Mouse (Mus musculus): ENCODE data around the gene Krt18. TPM values are rescaled to one million over a fixed set of nuclear protein-coding genes. Genes with fewer than 3 reads are reported as not detected.

The Krt18 gene
- polyA plus RNA-seq, 1 experiment from 2014 or later = 164 TPM

- Histone ChIP-seq H3K4me1 (ENCODE audit: control insufficient read depth, insufficient read depth, low read length) (0 out of 2 replicates have a peak, but pooled peaks cover 2% of the 10 kb centered on the region), H3K4me2 (replicated peaks; ENCODE audit: low read depth, low read length) (no peak overlapping the region), H3K4me3 (ENCODE audit: low read length) (no peak overlapping the region), H3K9ac (ENCODE audit: low read depth, low read length) (no peak overlapping the region), H3K27ac (ENCODE audit: low read depth, low read length) (peak overlapping the region; percentile 37; the same call in 1 of the 2 replicates), H3K9me3 (ENCODE audit: control insufficient read depth, low read length) (no peaks in the 10 kb centered on the region), H3K36me3 (ENCODE audit: control insufficient read depth, insufficient read depth, low read length) (no peaks in the 10 kb centered on the region), H3K27me3 (ENCODE audit: control insufficient read depth, insufficient read depth, low read length) (peaks cover 28% of the 10 kb centered on the region)
- ATAC-seq (ENCODE audit: low FRiP score, low TSS enrichment) = no peak
- 20% methylated on average over 11 of the region's 11 CpGs for WGBS
Measured at GRCm38 (mm10) chr15:102006317-102006716, 21.7 kb upstream of the Krt18 start.

- Histone ChIP-seq H3K4me1 (ENCODE audit: control insufficient read depth, insufficient read depth, low read length) (0 out of 2 replicates have a peak, but pooled peaks cover 2% of the 10 kb centered on the region), H3K9me3 (ENCODE audit: control insufficient read depth, low read length) (no peaks in the 10 kb centered on the region), H3K27me3 (ENCODE audit: control insufficient read depth, insufficient read depth, low read length) (peaks cover 25% of the 10 kb centered on the region), H3K4me2 (replicated peaks; ENCODE audit: low read depth, low read length) (no peak overlapping the region), H3K9ac (ENCODE audit: low read depth, low read length) (no peak overlapping the region; the same call in 1 of the 2 replicates), H3K4me3 (ENCODE audit: low read length) (no peak overlapping the region), H3K36me3 (ENCODE audit: control insufficient read depth, insufficient read depth, low read length) (no peaks in the 10 kb centered on the region), H3K27ac (ENCODE audit: low read depth, low read length) (no peak overlapping the region)
- ATAC-seq (ENCODE audit: low FRiP score, low TSS enrichment) = no peak
- WGBS = 61% methylated on average over 12 of the region's 12 CpGs
Measured at GRCm38 (mm10) chr15:102007097-102008069, 20.6 kb upstream of the Krt18 start.

GRCm38 (mm10) chr15:102010569-102011245 is 17.3 kb upstream of the Krt18 start:
- Histone ChIP-seq H3K36me3 (ENCODE audit: control insufficient read depth, insufficient read depth, low read length) (no peaks in the 10 kb centered on the region), H3K4me1 (ENCODE audit: control insufficient read depth, insufficient read depth, low read length) (no peaks in the 10 kb centered on the region), H3K27me3 (ENCODE audit: control insufficient read depth, insufficient read depth, low read length) (peaks cover under 1% of the 10 kb centered on the region; the same call in 1 of the 2 replicates), H3K9ac (ENCODE audit: low read depth, low read length) (no peak overlapping the region), H3K4me2 (replicated peaks; ENCODE audit: low read depth, low read length) (no peak overlapping the region), H3K9me3 (ENCODE audit: control insufficient read depth, low read length) (no peaks in the 10 kb centered on the region), H3K4me3 (ENCODE audit: low read length) (no peak overlapping the region), H3K27ac (ENCODE audit: low read depth, low read length) (no peak overlapping the region)
- ATAC-seq (ENCODE audit: low FRiP score, low TSS enrichment) = no peak
- WGBS = 69% methylated on average over 3 of the region's 3 CpGs

- no peaks in the 10 kb centered on the region for H3K36me3 ChIP-seq (ENCODE audit: control insufficient read depth, insufficient read depth, low read length)
- H3K4me2 ChIP-seq (replicated peaks; ENCODE audit: low read depth, low read length) = no peak overlapping the region
- no peak for ATAC-seq (ENCODE audit: low FRiP score, low TSS enrichment)
- no peaks in the 10 kb centered on the region for H3K9me3 ChIP-seq (ENCODE audit: control insufficient read depth, low read length)
- H3K4me1 ChIP-seq (ENCODE audit: control insufficient read depth, insufficient read depth, low read length) = peaks cover 8% of the 10 kb centered on the region
- no peak overlapping the region for H3K9ac ChIP-seq (ENCODE audit: low read depth, low read length)
- H3K4me3 ChIP-seq (ENCODE audit: low read length) = no peak overlapping the region
- WGBS = 63% methylated on average over 4 of the region's 4 CpGs
- no peaks in the 10 kb centered on the region for H3K27me3 ChIP-seq (ENCODE audit: control insufficient read depth, insufficient read depth, low read length)
- no peak overlapping the region for H3K27ac ChIP-seq (ENCODE audit: low read depth, low read length)
Measured at GRCm38 (mm10) chr15:102012260-102012765, 15.7 kb upstream of the Krt18 start.

GRCm38 (mm10) chr15:102013651-102014050 is 14.3 kb upstream of the Krt18 start:
- no peaks in the 10 kb centered on the region for H3K36me3 ChIP-seq (ENCODE audit: control insufficient read depth, insufficient read depth, low read length)
- no peak overlapping the region for H3K4me2 ChIP-seq (replicated peaks; ENCODE audit: low read depth, low read length)
- WGBS = 21% methylated on average over 2 of the region's 3 CpGs
- ATAC-seq (ENCODE audit: low FRiP score, low TSS enrichment) = no peak
- H3K9me3 ChIP-seq (ENCODE audit: control insufficient read depth, low read length) = no peaks in the 10 kb centered on the region
- no peaks in the 10 kb centered on the region for H3K27me3 ChIP-seq (ENCODE audit: control insufficient read depth, insufficient read depth, low read length)
- H3K4me1 ChIP-seq (ENCODE audit: control insufficient read depth, insufficient read depth, low read length) = peaks cover 11% of the 10 kb centered on the region
- H3K9ac ChIP-seq (ENCODE audit: low read depth, low read length) = no peak overlapping the region
- no peak overlapping the region for H3K4me3 ChIP-seq (ENCODE audit: low read length)
- peak overlapping the region; percentile 59; the same call in 1 of the 2 replicates for H3K27ac ChIP-seq (ENCODE audit: low read depth, low read length)

GRCm38 (mm10) chr15:102014848-102015247 is 13.1 kb upstream of the Krt18 start:
- ATAC-seq (ENCODE audit: low FRiP score, low TSS enrichment) = no peak
- Histone ChIP-seq H3K4me2 (replicated peaks; ENCODE audit: low read depth, low read length) (no peak overlapping the region), H3K27me3 (ENCODE audit: control insufficient read depth, insufficient read depth, low read length) (no peaks in the 10 kb centered on the region), H3K9me3 (ENCODE audit: control insufficient read depth, low read length) (no peaks in the 10 kb centered on the region; the same call in 1 of the 2 replicates), H3K36me3 (ENCODE audit: control insufficient read depth, insufficient read depth, low read length) (no peaks in the 10 kb centered on the region), H3K27ac (ENCODE audit: low read depth, low read length) (no peak overlapping the region), H3K4me1 (ENCODE audit: control insufficient read depth, insufficient read depth, low read length) (peaks cover 11% of the 10 kb centered on the region), H3K9ac (ENCODE audit: low read depth, low read length) (no peak overlapping the region), H3K4me3 (ENCODE audit: low read length) (no peak overlapping the region)
- WGBS = 68% methylated on average over 3 of the region's 4 CpGs

- H3K4me2 ChIP-seq (replicated peaks; ENCODE audit: low read depth, low read length) = no peak overlapping the region
- ATAC-seq (ENCODE audit: low FRiP score, low TSS enrichment) = no peak
- peak overlapping the region; percentile 80 for H3K27ac ChIP-seq (ENCODE audit: low read depth, low read length)
- no peak overlapping the region for H3K4me3 ChIP-seq (ENCODE audit: low read length)
- H3K27me3 ChIP-seq (ENCODE audit: control insufficient read depth, insufficient read depth, low read length) = no peaks in the 10 kb centered on the region
- H3K4me1 ChIP-seq (ENCODE audit: control insufficient read depth, insufficient read depth, low read length) = peaks cover 11% of the 10 kb centered on the region
- no peaks in the 10 kb centered on the region for H3K36me3 ChIP-seq (ENCODE audit: control insufficient read depth, insufficient read depth, low read length)
- H3K9me3 ChIP-seq (ENCODE audit: control insufficient read depth, low read length) = no peaks in the 10 kb centered on the region; the same call in 1 of the 2 replicates
- WGBS = 14% methylated on average over 3 of the region's 3 CpGs
- H3K9ac ChIP-seq (ENCODE audit: low read depth, low read length) = no peak overlapping the region
Measured at GRCm38 (mm10) chr15:102016096-102016495, 11.9 kb upstream of the Krt18 start.

GRCm38 (mm10) chr15:102016787-102017186 is 11.2 kb upstream of the Krt18 start:
- Histone ChIP-seq H3K27ac (ENCODE audit: low read depth, low read length) (peak overlapping the region; percentile 80), H3K4me2 (replicated peaks; ENCODE audit: low read depth, low read length) (no peak overlapping the region), H3K4me1 (ENCODE audit: control insufficient read depth, insufficient read depth, low read length) (peaks cover 11% of the 10 kb centered on the region), H3K27me3 (ENCODE audit: control insufficient read depth, insufficient read depth, low read length) (no peaks in the 10 kb centered on the region), H3K36me3 (ENCODE audit: control insufficient read depth, insufficient read depth, low read length) (no peaks in the 10 kb centered on the region), H3K9me3 (ENCODE audit: control insufficient read depth, low read length) (no peaks in the 10 kb centered on the region; the same call in 1 of the 2 replicates), H3K4me3 (ENCODE audit: low read length) (no peak overlapping the region), H3K9ac (ENCODE audit: low read depth, low read length) (no peak overlapping the region)
- WGBS = 18% methylated on average over 7 of the region's 7 CpGs
- ATAC-seq (ENCODE audit: low FRiP score, low TSS enrichment) = no peak

Measured in kidney, embryonic 14.5 days (tissue).